Mouse (Mus musculus): ENCODE data around the gene Camk2g.

DNA sequence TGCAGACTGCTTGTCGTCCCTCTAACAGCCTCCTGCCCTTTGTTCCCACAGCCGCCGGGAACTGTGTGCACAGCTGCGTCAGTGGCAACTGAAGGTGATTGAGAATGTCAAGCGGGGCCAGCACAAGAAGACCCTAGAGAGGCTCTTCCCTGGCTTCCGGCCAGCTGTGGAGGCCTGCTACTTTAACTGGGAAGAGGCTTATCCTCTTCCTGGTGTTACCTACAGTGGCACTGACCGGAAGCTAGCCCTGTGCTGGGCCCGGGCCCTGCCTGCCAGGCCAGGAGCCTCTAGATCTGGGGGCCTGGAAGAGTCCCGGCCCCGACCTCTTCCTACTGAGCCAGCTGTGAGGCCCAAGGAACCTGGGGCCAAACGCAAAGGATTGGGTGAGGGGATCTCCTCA lies 80.1 kb downstream of the Camk2g start:
- TF ChIP-seq POLR2A (IDR thresholded peaks at IDR 0.05; ENCODE audit: insufficient read length, low read depth) (no peak), CEBPB (IDR thresholded peaks at IDR 0.05; ENCODE audit: insufficient read depth, poor library complexity, severe bottlenecking) (no peak), MYOD1 (IDR thresholded peaks at IDR 0.05; ENCODE audit: control insufficient read depth in 1 of 3, insufficient read length in 2 of 3, low read depth in 2 of 3) (no peak), MAX (IDR thresholded peaks at IDR 0.05; ENCODE audit: low read depth) (no peak), USF1 (IDR thresholded peaks at IDR 0.05; ENCODE audit: low read depth) (no peak)

Data from myocyte (in vitro differentiated cells).